Mouse (Mus musculus) heart, postnatal 0 days (tissue): ENCODE results near the gene Hdac4.

ENCODE experiments used
- CTCF ChIP-seq: IDR thresholded peaks from 2 replicates; pipeline ENCODE4 v1.5.1; 2016; ENCODE audit warnings: antibody characterized with exemption, control low read depth, low read depth
- EP300 ChIP-seq: IDR thresholded peaks from 2 replicates; pipeline ENCODE4 v1.6.1; 2016; ENCODE audit warnings: antibody characterized with exemption, low read depth

DNA sequence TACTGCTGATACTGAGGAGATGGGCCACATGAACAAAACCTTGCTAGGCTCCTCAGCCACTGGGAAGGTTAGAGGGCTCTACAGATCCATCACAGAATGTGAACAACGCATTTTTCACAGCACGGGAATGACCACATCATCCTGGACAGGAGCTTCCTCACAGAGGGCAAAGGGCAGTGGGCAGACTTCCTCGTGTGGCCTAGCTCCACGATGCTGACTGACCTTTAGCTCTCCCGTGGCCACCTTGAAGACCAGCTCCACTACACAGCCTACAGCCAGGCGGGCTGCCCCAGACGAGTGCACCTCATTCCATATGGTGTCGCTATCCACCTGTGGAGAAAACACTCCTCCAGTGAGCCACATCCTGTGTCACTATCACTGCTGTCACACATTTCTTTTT lies 234.3 kb downstream of the Hdac4 start:
- no peak for TF ChIP-seq CTCF
- no peak for TF ChIP-seq EP300
